22 mouse cellular contexts compared by ENCODE assay signal in genomic region chr1:86054943-86055342, GRCm38 (mm10). TPM values are rescaled to one million over a fixed set of nuclear protein-coding genes. Genes with fewer than 3 reads are reported as not detected.
A peak's percentile ranks its signal among the peaks of the same experiment; 100 is the strongest.
DNase-seq lines count a peak whose midpoint lies in the region; ATAC-seq lines count a peak whose summit lies in the region.
"Had no signal": no experiment of that assay in that cellular context is flagged by ENCODE, and none has a peak within 500 bp of the region (broad histone marks: within the 10 kb centered on the region; RNA-seq: fewer than 3 reads in every experiment).

No protein-coding gene starts in this region.

- H3K4me3 ChIP-seq in intestine, embryonic 16.5 days (ENCODE audit: low read length): no peak overlapping the region
- no peak overlapping the region for H3K4me3 ChIP-seq in intestine, embryonic 15.5 days (replicated peaks)
- no peak overlapping the region for H3K4me3 ChIP-seq in liver, embryonic 16.5 days (ENCODE audit: low read depth, low read length)
- H3K4me3 ChIP-seq: embryonic facial prominence, embryonic 12.5 days; heart, adult 2 months; heart, embryonic 15.5 days had no signal

- H3K9ac ChIP-seq in intestine, embryonic 16.5 days (ENCODE audit: low read depth, low read length): no peak overlapping the region
- no peak overlapping the region for H3K9ac ChIP-seq in intestine, embryonic 15.5 days
- H3K9ac ChIP-seq in liver, embryonic 16.5 days (ENCODE audit: low read depth, low read length): no peak overlapping the region
- H3K9ac ChIP-seq: embryonic facial prominence, embryonic 12.5 days; heart, embryonic 15.5 days; hindbrain, embryonic 14.5 days had no signal

- peak overlapping the region; percentile 22; the same call in 1 of the 2 replicates for H3K27ac ChIP-seq in intestine, embryonic 16.5 days (ENCODE audit: low read length)
- H3K27ac ChIP-seq in intestine, embryonic 15.5 days: no peak overlapping the region
- peak overlapping the region; percentile 75; the same call in 1 of the 2 replicates for H3K27ac ChIP-seq in liver, embryonic 16.5 days (ENCODE audit: low read length)
- H3K27ac ChIP-seq: embryonic facial prominence, embryonic 12.5 days; heart, adult 2 months; heart, embryonic 15.5 days had no signal

- peaks cover 10% of the 10 kb centered on the region; the same call in 1 of the 2 replicates for H3K4me1 ChIP-seq in intestine, embryonic 16.5 days (ENCODE audit: control insufficient read depth, insufficient read depth, low read length)
- H3K4me1 ChIP-seq in intestine, embryonic 15.5 days (replicated peaks): peaks cover 3% of the 10 kb centered on the region; the same call in 1 of the 2 replicates
- peaks cover 5% of the 10 kb centered on the region for H3K4me1 ChIP-seq in liver, embryonic 16.5 days (ENCODE audit: control insufficient read depth, low read depth, low read length)
- H3K4me1 ChIP-seq: embryonic facial prominence, embryonic 12.5 days had no signal

- DNase-seq in thymus, postnatal 0 days (ENCODE audit: low spot score): peak; percentile 15
- no peak for DNase-seq in thymus, postnatal 36 days
- no peak for DNase-seq in left cerebral cortex, adult 9 months (ENCODE audit: low spot score in 2 of 2)
- no peak for DNase-seq in cerebellum, adult 11-12 months
- DNase-seq: adrenal gland, adult 2 months; adrenal gland, postnatal 25 days; cerebellum, adult 8-10 months; cerebellum, postnatal 25 days; gastrocnemius, postnatal 14 days; heart, adult 2 months; heart, postnatal 14 days had no signal

- 46% methylated on average over 3 of the region's 3 CpGs for WGBS in intestine, embryonic 16.5 days
- 44% methylated on average over 3 of the region's 3 CpGs for WGBS in intestine, embryonic 15.5 days
- 35% methylated on average over 3 of the region's 3 CpGs for WGBS in liver, embryonic 16.5 days (ENCODE audit: insufficient replicate concordance)

- no peak overlapping the region for H3K4me2 ChIP-seq in intestine, embryonic 16.5 days (ENCODE audit: low read depth, low read length)
- no peak overlapping the region for H3K4me2 ChIP-seq in intestine, embryonic 15.5 days (replicated peaks)
- H3K4me2 ChIP-seq in liver, embryonic 16.5 days (ENCODE audit: low read depth, low read length): no peak overlapping the region
- H3K4me2 ChIP-seq: embryonic facial prominence, embryonic 12.5 days; heart, embryonic 11.5 days; heart, embryonic 15.5 days; hindbrain, embryonic 14.5 days had no signal

- no peaks in the 10 kb centered on the region for H3K27me3 ChIP-seq in intestine, embryonic 16.5 days (replicated peaks; ENCODE audit: control insufficient read depth, insufficient read depth, low read length)
- H3K27me3 ChIP-seq in intestine, embryonic 15.5 days (replicated peaks): no peaks in the 10 kb centered on the region
- no peaks in the 10 kb centered on the region for H3K27me3 ChIP-seq in liver, embryonic 16.5 days (ENCODE audit: control insufficient read depth, insufficient read depth, low read depth, low read length)
- H3K27me3 ChIP-seq: embryonic facial prominence, embryonic 12.5 days; heart, embryonic 15.5 days had no signal

- H3K36me3 ChIP-seq in intestine, embryonic 16.5 days (ENCODE audit: control insufficient read depth, insufficient read depth, low read length): no peaks in the 10 kb centered on the region
- no peaks in the 10 kb centered on the region for H3K36me3 ChIP-seq in intestine, embryonic 15.5 days
- peaks cover 3% of the 10 kb centered on the region; the same call in 1 of the 2 replicates for H3K36me3 ChIP-seq in liver, embryonic 16.5 days (ENCODE audit: control insufficient read depth, insufficient read depth)
- H3K36me3 ChIP-seq: embryonic facial prominence, embryonic 12.5 days; heart, embryonic 15.5 days had no signal

- H3K9me3 ChIP-seq in intestine, embryonic 16.5 days (ENCODE audit: control insufficient read depth, low read length): no peaks in the 10 kb centered on the region
- H3K9me3 ChIP-seq in intestine, embryonic 15.5 days: no peaks in the 10 kb centered on the region
- H3K9me3 ChIP-seq in liver, embryonic 16.5 days (replicated peaks; ENCODE audit: control insufficient read depth, low read length): no peaks in the 10 kb centered on the region
- H3K9me3 ChIP-seq: embryonic facial prominence, embryonic 12.5 days; heart, embryonic 15.5 days had no signal

- no peak for ATAC-seq in intestine, embryonic 16.5 days
- ATAC-seq in intestine, embryonic 15.5 days: no peak
- no peak for ATAC-seq in liver, embryonic 16.5 days (ENCODE audit: low read depth)
- ATAC-seq: activated CD4-positive, CD25-positive, alpha-beta regulatory T cell, adult 4 months; forebrain, embryonic 16.5 days; Patski had no signal

RNA-seq across cellular contexts. Expression of gene Psmd1, which starts 9.2 kb away (rescaled TPM):
- polyA plus RNA-seq in intestine, embryonic 16.5 days (2015; fragmentation: Nextera tagmentation; extraction: Ambion mirVana): 135 and 144 TPM in 2 replicates
- 143 and 152 TPM in 2 replicates for polyA plus RNA-seq in intestine, embryonic 15.5 days (2015; fragmentation: Nextera tagmentation; extraction: Ambion mirVana)
- 125 and 128 TPM in 2 replicates for polyA plus RNA-seq in thymus, postnatal 0 days (2015; fragmentation: Nextera tagmentation; extraction: Ambion mirVana)
- 82.2 and 87.2 TPM in 2 replicates for polyA plus RNA-seq in liver, embryonic 16.5 days (2015; fragmentation: Nextera tagmentation; extraction: Ambion mirVana)

RNA-seq across cellular contexts. Expression of gene 2810459M11Rik, which starts 9.3 kb away (rescaled TPM):
- polyA plus RNA-seq in intestine, embryonic 16.5 days (2015; fragmentation: Nextera tagmentation; extraction: Ambion mirVana): 4.3 and 4.4 TPM in 2 replicates
- polyA plus RNA-seq in intestine, embryonic 15.5 days (2015; fragmentation: Nextera tagmentation; extraction: Ambion mirVana): 5.2 and 6.1 TPM in 2 replicates
- 0.14 and 0.15 TPM in 2 replicates for polyA plus RNA-seq in thymus, postnatal 0 days (2015; fragmentation: Nextera tagmentation; extraction: Ambion mirVana)
- 19.2 and 21.6 TPM in 2 replicates for polyA plus RNA-seq in liver, embryonic 16.5 days (2015; fragmentation: Nextera tagmentation; extraction: Ambion mirVana)
- polyA plus RNA-seq: Patski had no signal

RNA-seq across cellular contexts. Expression of gene Spata3, which starts 38.3 kb away (rescaled TPM):
- polyA plus RNA-seq in intestine, embryonic 16.5 days (2015; fragmentation: Nextera tagmentation; extraction: Ambion mirVana): not detected in 2 replicates
- not detected in 2 replicates for polyA plus RNA-seq in intestine, embryonic 15.5 days (2015; fragmentation: Nextera tagmentation; extraction: Ambion mirVana)
- not detected in 2 replicates for polyA plus RNA-seq in thymus, postnatal 0 days (2015; fragmentation: Nextera tagmentation; extraction: Ambion mirVana)
- 0.24 and 0.37 TPM in 2 replicates for polyA plus RNA-seq in liver, embryonic 16.5 days (2015; fragmentation: Nextera tagmentation; extraction: Ambion mirVana)
- polyA plus RNA-seq: adrenal gland, adult 2 months; embryonic facial prominence, embryonic 12.5 days; forebrain, embryonic 11.5 days; heart, embryonic 11.5 days; heart, embryonic 15.5 days; Patski had no signal

RNA-seq across cellular contexts. Expression of gene Htr2b, which starts 56.8 kb away (rescaled TPM):
- polyA plus RNA-seq in intestine, embryonic 16.5 days (2015; fragmentation: Nextera tagmentation; extraction: Ambion mirVana): 2.8 and 4.0 TPM in 2 replicates
- 2.0 and 2.3 TPM in 2 replicates for polyA plus RNA-seq in intestine, embryonic 15.5 days (2015; fragmentation: Nextera tagmentation; extraction: Ambion mirVana)
- 0.13 and 0.19 TPM in 2 replicates for polyA plus RNA-seq in thymus, postnatal 0 days (2015; fragmentation: Nextera tagmentation; extraction: Ambion mirVana)
- 0.06 and 0.18 TPM in 2 replicates for polyA plus RNA-seq in liver, embryonic 16.5 days (2015; fragmentation: Nextera tagmentation; extraction: Ambion mirVana)
